Mouse (Mus musculus) hindbrain, postnatal 0 days (tissue): ENCODE data around the gene Rnaseh2c. TPM values are rescaled to one million over a fixed set of nuclear protein-coding genes. Genes with fewer than 3 reads are reported as not detected.

Experiments
- ATAC-seq: fragments of 200-750 bp; cut with Nextera tagmentation; 2 replicates; pipeline ENCODE4 v1.8.0; 2017; ENCODE audit warnings: mild to moderate bottlenecking, moderate TSS enrichment, moderate library complexity
- DNase-seq: peaks from one replicate; pipeline ENCODE4 v3.0.0-alpha.2; 2015; ENCODE audit warnings: low spot score
- H3K27ac ChIP-seq: fragments of 300-500 bp; sonication (generic); 2 replicates; pipeline ENCODE4 v1.5.1; 2014; ENCODE audit warnings: mild to moderate bottlenecking
- H3K27me3 ChIP-seq: fragments of 300-500 bp; sonication (generic); 2 replicates; pipeline ENCODE4 v1.6.1; 2014; ENCODE audit warnings: low read length, mixed read lengths; ENCODE audit not compliant: insufficient read depth
- H3K36me3 ChIP-seq: fragments of 300-500 bp; sonication (generic); 2 replicates; pipeline ENCODE4 v1.6.1; 2014; ENCODE audit warnings: low read length, mixed read lengths; ENCODE audit not compliant: insufficient read depth
- H3K4me1 ChIP-seq: fragments of 300-500 bp; sonication (generic); 2 replicates; pipeline ENCODE4 v1.6.1; 2014; ENCODE audit warnings: antibody characterized with exemption, low read length, mixed read lengths; ENCODE audit not compliant: insufficient read depth
- H3K4me2 ChIP-seq: fragments of 300-500 bp; sonication (generic); 2 replicates; pipeline ENCODE4 v1.6.1; 2014; ENCODE audit warnings: low read depth, mild to moderate bottlenecking, low read length, moderate library complexity, mixed read lengths
- H3K4me3 ChIP-seq: fragments of 300-500 bp; sonication (generic); 2 replicates; pipeline ENCODE4 v1.5.1; 2014; ENCODE audit warnings: low read length
- H3K9ac ChIP-seq: fragments of 300-500 bp; sonication (generic); replicated peaks from 2 replicates; pipeline ENCODE4 v1.6.1; 2014; ENCODE audit warnings: mild to moderate bottlenecking, low read length, moderate library complexity, mixed read lengths
- H3K9me3 ChIP-seq: fragments of 300-500 bp; sonication (generic); 2 replicates; pipeline ENCODE4 v1.6.1; 2016; ENCODE audit warnings: low read length, mixed read lengths
- CTCF ChIP-seq: IDR thresholded peaks from 2 replicates; pipeline ENCODE4 v1.5.1; 2016; ENCODE audit warnings: antibody characterized with exemption, control low read depth, low read depth
- WGBS: fragments of 180-500 bp; shearing (Covaris S2); extraction: QIAGEN DNeasy Blood & Tissue Kit; methylation state at CpG from one replicate; pipeline ENCODE4 v1.1.7; 2014; 5-methylcytosine and 5-hydroxymethylcytosine counted together
- polyA plus RNA-seq: library from polyadenylated mRNA; unstranded; fragments of >200 nt; fragmentation: Nextera tagmentation; extraction: Ambion mirVana; gene quantifications from 2 replicates; pipeline ENCODE4 v1.2.1, GENCODE M21; 2015
- total RNA-seq: library from RNA; depleted of rRNA; stranded (reverse); fragments of >200 nt; gene quantifications from 2 replicates; pipeline ENCODE4 v1.2.3, GENCODE M21; 2014

Rnaseh2c gene
- total and polyA plus RNA-seq, 2 experiments from 2014 or later: 33.6 to 66.4 TPM

DNA sequence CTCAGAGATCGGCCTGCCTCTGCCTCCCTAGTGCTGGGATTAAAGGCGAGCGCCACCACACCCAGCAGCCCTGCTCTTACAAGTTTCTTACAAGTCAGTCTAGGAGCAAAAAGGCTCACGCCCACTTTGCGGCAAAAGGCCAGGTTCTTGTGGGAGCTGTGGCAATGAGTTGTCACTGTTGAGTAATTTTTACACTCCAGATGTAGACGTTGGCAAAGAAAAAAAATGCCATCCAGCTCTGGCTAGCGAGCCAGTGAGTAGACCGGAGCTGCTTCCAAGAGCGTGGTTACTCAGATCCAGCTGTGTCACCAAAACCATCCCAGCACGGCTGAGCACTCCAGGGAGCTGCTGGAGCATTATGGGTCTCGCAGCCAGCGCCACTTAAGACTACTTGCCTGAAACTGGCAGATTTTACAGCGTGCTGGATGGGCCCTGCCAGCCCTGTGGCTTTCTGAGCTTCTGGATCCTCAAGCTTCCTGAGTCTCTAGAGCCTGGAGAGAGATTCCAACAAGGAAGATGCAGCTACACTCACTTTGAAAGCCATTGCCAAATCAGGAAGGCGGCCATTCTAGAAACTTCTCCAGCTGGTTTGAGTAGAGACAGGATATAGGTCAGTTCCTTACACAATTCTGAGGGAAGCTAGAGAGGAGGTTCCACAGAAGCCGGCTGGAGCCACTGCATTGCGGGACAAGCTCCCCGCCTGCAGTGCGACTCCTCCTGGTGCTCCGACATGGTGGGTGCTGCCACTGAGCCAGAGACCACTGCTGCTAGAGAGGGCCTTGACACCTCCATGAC, 29.1 kb upstream of the Rnaseh2c start:
- Histone ChIP-seq H3K27ac (no peak overlapping the region), H3K9me3 (no peaks in the 10 kb centered on the region), H3K27me3 (no peaks in the 10 kb centered on the region), H3K4me1 (no peaks in the 10 kb centered on the region), H3K4me2 (no peak overlapping the region), H3K36me3 (peaks cover 13% of the 10 kb centered on the region; the same call in 1 of the 2 replicates), H3K9ac (no peak overlapping the region), H3K4me3 (no peak overlapping the region)
- TF ChIP-seq CTCF: no peak
- 82% methylated on average over 19 of the region's 19 CpGs for WGBS
- DNase-seq: no peak
- ATAC-seq: no peak

DNA sequence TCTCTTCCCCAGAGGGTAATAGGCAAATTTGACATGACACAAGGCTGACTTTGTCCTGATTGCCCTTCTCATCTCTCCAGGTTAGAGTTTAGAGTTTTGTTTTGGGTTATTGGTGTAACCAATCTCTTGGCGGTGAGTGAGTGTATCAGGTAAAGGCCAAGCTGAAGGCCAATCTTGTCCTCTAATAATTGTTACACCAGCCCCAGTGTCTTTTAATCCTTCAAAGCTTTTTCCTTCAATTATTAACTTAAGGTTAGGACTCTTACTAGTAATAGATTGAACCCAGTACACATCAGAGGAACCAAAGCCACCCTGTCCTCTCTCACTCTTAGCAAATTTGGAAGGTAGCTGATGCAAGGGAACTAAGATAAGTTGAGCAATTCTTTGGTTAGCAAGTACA, 26.3 kb upstream of the Rnaseh2c start:
- no peak overlapping the region for H3K4me3 ChIP-seq
- peaks cover 12% of the 10 kb centered on the region; the same call in 1 of the 2 replicates for H3K36me3 ChIP-seq
- no peak overlapping the region for H3K4me2 ChIP-seq
- ATAC-seq: no peak
- no peak for TF ChIP-seq CTCF
- no peak overlapping the region for H3K9ac ChIP-seq
- H3K4me1 ChIP-seq: no peaks in the 10 kb centered on the region
- H3K27ac ChIP-seq: no peak overlapping the region
- no peaks in the 10 kb centered on the region for H3K9me3 ChIP-seq
- no peaks in the 10 kb centered on the region for H3K27me3 ChIP-seq
- WGBS: 100% methylated on average over 1 of the region's 1 CpGs
- DNase-seq: no peak

GRCm38 (mm10) chr19:5579971-5580370, 21.7 kb upstream of the Rnaseh2c start:
- no peak overlapping the region for H3K4me2 ChIP-seq
- WGBS: 70% methylated on average over 4 of the region's 4 CpGs
- TF ChIP-seq CTCF: no peak

DNA sequence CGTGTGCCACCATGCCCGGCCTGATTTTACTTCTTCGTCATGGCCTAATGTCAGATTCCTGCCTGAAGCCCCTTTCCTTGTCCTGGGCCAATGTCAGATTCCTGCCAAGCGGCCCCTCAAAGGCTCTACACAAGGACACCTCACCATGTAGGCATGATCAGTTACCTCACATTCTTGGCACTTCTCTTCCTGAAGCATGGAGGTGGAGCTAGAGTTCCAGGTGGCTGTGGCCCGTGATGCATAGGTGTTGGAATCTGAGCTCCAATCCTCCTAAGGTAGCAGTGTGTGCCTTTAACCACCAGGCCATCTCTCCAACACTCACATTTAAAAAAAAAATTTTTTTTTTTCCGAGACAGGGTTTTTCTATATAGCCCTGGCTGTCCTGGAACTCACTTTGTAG, 20.9 kb upstream of the Rnaseh2c start:
- DNase-seq (no peak), ATAC-seq (no peak)
- no peak overlapping the region for H3K9ac ChIP-seq
- no peaks in the 10 kb centered on the region for H3K4me1 ChIP-seq
- no peak overlapping the region for H3K27ac ChIP-seq
- no peaks in the 10 kb centered on the region for H3K9me3 ChIP-seq
- WGBS: 90% methylated on average over 6 of the region's 6 CpGs
- no peaks in the 10 kb centered on the region for H3K36me3 ChIP-seq
- no peak overlapping the region for H3K4me2 ChIP-seq
- no peak overlapping the region for H3K4me3 ChIP-seq
- TF ChIP-seq CTCF: no peak
- no peaks in the 10 kb centered on the region for H3K27me3 ChIP-seq

More at GRCm38 (mm10) chr19:5579971-5580370, 21.7 kb upstream of the Rnaseh2c start:
- ATAC-seq: no peak
- no peak overlapping the region for H3K27ac ChIP-seq
- no peaks in the 10 kb centered on the region for H3K27me3 ChIP-seq
- H3K36me3 ChIP-seq: no peaks in the 10 kb centered on the region
- H3K4me1 ChIP-seq: no peaks in the 10 kb centered on the region
- H3K9me3 ChIP-seq: no peaks in the 10 kb centered on the region
- H3K4me3 ChIP-seq: no peak overlapping the region
- no peak overlapping the region for H3K9ac ChIP-seq
- DNase-seq: no peak

- no peak for ATAC-seq
- no peaks in the 10 kb centered on the region for H3K36me3 ChIP-seq
- H3K4me3 ChIP-seq: no peak overlapping the region
- no peak overlapping the region for H3K4me2 ChIP-seq
- no peak overlapping the region for H3K9ac ChIP-seq
- H3K27me3 ChIP-seq: no peaks in the 10 kb centered on the region
- no peak for TF ChIP-seq CTCF
- H3K4me1 ChIP-seq: no peaks in the 10 kb centered on the region
- no peaks in the 10 kb centered on the region for H3K9me3 ChIP-seq
- DNase-seq: no peak
- 71% methylated on average over 2 of the region's 2 CpGs for WGBS
- H3K27ac ChIP-seq: no peak overlapping the region
These were observed 19.7 kb upstream of the Rnaseh2c start for GRCm38 (mm10) chr19:5581995-5582394.

DNA sequence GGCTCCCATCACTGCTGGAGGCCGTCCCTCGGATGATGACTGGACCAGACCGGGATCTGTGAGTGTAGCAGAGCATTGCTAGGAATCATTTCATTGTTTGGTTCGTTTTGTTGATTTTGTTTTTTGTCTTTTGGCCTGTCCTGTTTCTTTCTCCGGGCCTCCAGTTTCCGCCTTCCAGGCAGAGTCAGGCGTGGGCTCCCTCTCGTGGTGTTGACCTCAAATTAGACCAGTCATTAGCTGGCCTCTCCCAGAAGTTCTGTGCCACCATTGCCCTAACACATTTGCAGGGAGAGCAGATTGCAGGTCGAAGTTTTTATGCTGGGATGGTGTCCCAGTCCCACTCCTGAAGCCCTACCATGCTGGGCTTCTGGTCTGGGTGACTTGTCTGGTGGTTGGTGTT, 12.5 kb upstream of the Rnaseh2c start:
- 63% methylated on average over 9 of the region's 9 CpGs for WGBS
- no peak overlapping the region for H3K9ac ChIP-seq
- no peaks in the 10 kb centered on the region for H3K4me1 ChIP-seq

GRCm38 (mm10) chr19:5591888-5592287, 9.8 kb upstream of the Rnaseh2c start:
- no peak for TF ChIP-seq CTCF
- Histone ChIP-seq H3K9me3 (no peaks in the 10 kb centered on the region), H3K4me1 (no peaks in the 10 kb centered on the region), H3K36me3 (no peaks in the 10 kb centered on the region), H3K27ac (no peak overlapping the region), H3K4me3 (no peak overlapping the region), H3K27me3 (no peaks in the 10 kb centered on the region), H3K9ac (no peak overlapping the region), H3K4me2 (no peak overlapping the region)
- WGBS: 93% methylated on average over 6 of the region's 6 CpGs
- DNase-seq (no peak), ATAC-seq (no peak)

More for the DNA sequence above, 12.5 kb upstream of the Rnaseh2c start:
- Histone ChIP-seq H3K36me3 (no peaks in the 10 kb centered on the region), H3K27me3 (no peaks in the 10 kb centered on the region), H3K9me3 (no peaks in the 10 kb centered on the region), H3K27ac (no peak overlapping the region), H3K4me3 (no peak overlapping the region), H3K4me2 (no peak overlapping the region)
- ATAC-seq: no peak
- no peak for DNase-seq
- no peak for TF ChIP-seq CTCF
